Mouse (Mus musculus) G1E (cell line): Measurements from ENCODE around the gene Zdhhc3. TPM values are rescaled to one million over a fixed set of nuclear protein-coding genes. Genes with fewer than 3 reads are reported as not detected.

ENCODE experiments used
- ATAC-seq: 2 replicates; pipeline ENCODE4 v1.8.0; 2016; ENCODE audit warnings: mild to moderate bottlenecking; ENCODE audit not compliant: insufficient number of reproducible peaks, poor library complexity, low FRiP score, severe bottlenecking; ENCODE audit errors: extremely low read depth
- DNase-seq: peaks from one replicate; pipeline ENCODE4 v3.0.0; 2012; ENCODE audit warnings: low spot score
- H3K27me3 ChIP-seq: 2 replicates; pipeline ENCODE4 v1.6.1; 2012; ENCODE audit warnings: mild to moderate bottlenecking, low read length, inconsistent platforms; ENCODE audit not compliant: insufficient read depth
- H3K36me3 ChIP-seq: replicated peaks from 2 replicates; pipeline ENCODE3; 2012; ENCODE audit warnings: mild to moderate bottlenecking, inconsistent platforms
- H3K4me1 ChIP-seq: 2 replicates; pipeline ENCODE4 v1.6.1; 2012; ENCODE audit warnings: low read depth, low read length, inconsistent platforms, mixed read lengths; ENCODE audit not compliant: insufficient read depth
- H3K4me3 ChIP-seq: 2 replicates; pipeline ENCODE4 v1.5.1; 2012; ENCODE audit warnings: low read depth, mild to moderate bottlenecking, inconsistent platforms, low read length, moderate library complexity, mixed read lengths
- H3K9me3 ChIP-seq: replicated peaks from 2 replicates; pipeline ENCODE4 v1.6.1; 2012; ENCODE audit warnings: inconsistent platforms
- CTCF ChIP-seq: IDR thresholded peaks from 2 replicates; pipeline ENCODE4 v1.5.1; 2012; ENCODE audit warnings: low read depth, low read length, inconsistent platforms, mixed read lengths
- GATA1 ChIP-seq: IDR thresholded peaks from 2 replicates; pipeline ENCODE4 v1.6.1; 2012; ENCODE audit warnings: borderline replicate concordance, low read length, inconsistent platforms, mixed read lengths
- GATA2 ChIP-seq: IDR thresholded peaks from 2 replicates; pipeline ENCODE4 v1.6.1; 2012; ENCODE audit warnings: low read depth, low read length, inconsistent platforms, borderline replicate concordance
- POLR2AphosphoS5 ChIP-seq: IDR thresholded peaks from 2 replicates; pipeline ENCODE4 v1.6.1; 2012; ENCODE audit warnings: low read depth, low read length, inconsistent platforms; ENCODE audit not compliant: insufficient replicate concordance
- TAL1 ChIP-seq: conservative IDR thresholded peaks from 2 replicates; pipeline ENCODE4 v1.6.1; 2012; ENCODE audit warnings: low read depth, low read length, inconsistent platforms, mixed read lengths
- polyA plus RNA-seq: library from polyadenylated mRNA; stranded (reverse); fragments of >175 nt; gene quantifications from 2 replicates; pipeline ENCODE4 v1.2.3, GENCODE M21; 2012
- total RNA-seq, 2 experiments: library from RNA; stranded (forward) in 1 of 2; stranded (reverse) in 1 of 2; fragments of 200-1000 nt in 1 of 2; fragments of >200 nt in 1 of 2; fragmentation: Nextera tagmentation in 1 of 2; gene quantifications; 2 replicates each; pipeline ENCODE4 v1.2.3; 2014 to 2017

The Zdhhc3 gene
- total and polyA plus RNA-seq, 3 experiments = 34.3 to 91.1 (median 55.5) TPM

DNA sequence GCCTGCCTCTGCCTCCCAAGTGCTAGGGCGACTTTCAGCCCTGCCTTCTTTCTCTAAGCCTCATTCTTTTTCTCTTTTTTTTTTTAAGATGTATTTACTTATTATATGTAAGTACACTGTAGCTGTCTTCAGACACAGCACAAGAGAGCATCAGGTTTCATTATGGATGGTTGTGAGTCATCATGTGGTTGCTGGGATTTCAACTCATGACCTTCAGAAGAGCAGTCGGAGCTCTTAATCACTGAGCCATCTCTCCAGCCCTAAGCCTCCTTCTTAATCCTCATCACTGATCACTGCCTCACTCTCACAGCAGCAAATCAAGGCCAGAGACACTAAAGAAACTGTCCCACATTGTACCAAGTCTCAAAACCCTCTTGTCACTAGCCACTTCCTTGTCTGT is 88.8 kb downstream of the Zdhhc3 start:
- DNase-seq (no peak), ATAC-seq (no peak)
- no peaks in the 10 kb centered on the region for H3K9me3 ChIP-seq
- TF ChIP-seq CTCF = no peak
- no peak for TF ChIP-seq GATA2
- TF ChIP-seq GATA1 = no peak
- no peak for TF ChIP-seq TAL1
- no peak for TF ChIP-seq POLR2AphosphoS5
- no peak overlapping the region for H3K4me3 ChIP-seq
- H3K27me3 ChIP-seq = peaks cover 2% of the 10 kb centered on the region; the same call in 1 of the 2 replicates
- H3K36me3 ChIP-seq = peaks cover 9% of the 10 kb centered on the region
- peaks cover 16% of the 10 kb centered on the region for H3K4me1 ChIP-seq

DNA sequence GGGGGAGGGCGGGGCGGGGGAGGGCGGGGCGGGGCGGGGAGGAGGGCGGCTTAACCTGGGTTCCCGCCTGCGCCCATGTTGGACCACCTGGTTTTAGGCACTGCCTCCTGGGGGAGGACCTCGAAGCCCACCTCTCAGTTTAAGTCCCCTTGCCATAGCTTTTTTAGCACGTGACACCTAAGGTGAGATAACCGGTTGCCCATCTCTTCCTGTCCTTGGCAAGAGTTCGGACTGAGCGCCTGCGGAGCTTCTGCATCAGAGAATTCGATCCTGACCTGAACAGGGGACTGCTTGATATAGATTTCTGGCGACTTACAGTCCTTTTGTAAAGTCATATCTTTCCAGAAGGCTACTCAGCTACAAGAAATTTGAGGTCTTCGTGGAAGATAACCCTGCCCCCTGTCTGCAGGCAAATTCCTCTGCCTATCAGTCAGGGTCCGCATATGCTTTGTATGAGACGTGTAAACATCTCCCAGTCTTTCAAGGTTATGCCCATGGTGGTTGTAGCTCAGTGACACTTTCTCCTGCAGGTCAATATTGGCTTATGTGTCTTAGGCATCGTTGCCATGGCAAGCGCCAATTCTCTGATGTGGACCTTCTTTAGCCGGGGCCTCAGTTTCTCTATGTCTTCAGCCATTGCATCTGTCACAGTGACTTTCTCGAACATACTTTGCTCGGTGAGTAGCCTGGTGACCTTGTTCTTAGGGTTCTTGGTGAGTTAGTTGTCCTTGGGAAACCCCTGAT is 91.2 kb downstream of the Zdhhc3 start:
- TF ChIP-seq CTCF (no peak), TAL1 (no peak), POLR2AphosphoS5 (no peak), GATA2 (no peak), GATA1 (no peak)
- Histone ChIP-seq H3K9me3 (no peaks in the 10 kb centered on the region), H3K36me3 (peaks cover 26% of the 10 kb centered on the region), H3K4me3 (peak overlapping the region; percentile 79; the same call in 1 of the 2 replicates), H3K4me1 (peaks cover 23% of the 10 kb centered on the region), H3K27me3 (peaks cover 2% of the 10 kb centered on the region; the same call in 1 of the 2 replicates)
- DNase-seq (no peak), ATAC-seq (no peak)

DNA sequence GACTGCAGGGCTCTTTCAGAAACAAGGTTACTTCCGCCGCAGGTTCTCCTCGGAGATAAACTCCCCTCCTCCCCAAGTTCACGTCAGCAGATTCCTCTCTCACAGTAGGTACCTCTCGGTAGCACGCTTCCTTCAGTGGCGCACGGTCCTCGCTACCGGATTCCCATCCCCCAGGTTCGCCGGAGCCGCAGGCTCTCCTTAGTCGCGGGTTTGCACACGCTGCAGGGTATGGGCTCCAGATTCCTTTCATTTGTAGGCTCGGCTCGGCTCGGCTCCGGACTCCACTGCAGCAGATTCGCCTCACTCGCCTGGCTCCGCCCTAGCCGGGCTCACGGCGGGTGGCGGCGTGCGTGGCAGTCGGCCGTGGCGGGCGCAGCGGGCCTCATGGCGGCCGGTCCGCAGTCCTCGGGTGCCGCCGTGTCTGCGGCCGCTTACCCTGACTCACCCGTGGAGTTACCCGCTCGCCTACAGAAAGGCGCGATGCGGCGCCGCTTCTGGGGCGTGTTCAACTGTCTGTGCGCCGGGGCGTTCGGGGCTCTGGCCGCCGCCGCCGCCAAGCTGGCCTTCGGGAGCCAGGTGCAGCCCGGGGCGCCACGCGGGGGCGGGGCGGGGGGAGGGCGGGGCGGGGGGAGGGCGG is 91.9 kb downstream of the Zdhhc3 start, which contains the start of gene Tmem42:
Gene Tmem42 (plus strand): TSS at position 332 of the 637 bp plus-strand sequence.
- TF ChIP-seq GATA2 = no peak
- no peak for TF ChIP-seq TAL1
- TF ChIP-seq GATA1 = no peak

More for the DNA sequence above, 91.9 kb downstream of the Zdhhc3 start, which contains the start of gene Tmem42:
- no peaks in the 10 kb centered on the region for H3K9me3 ChIP-seq
- H3K4me1 ChIP-seq = peaks cover 26% of the 10 kb centered on the region
- peaks cover 33% of the 10 kb centered on the region for H3K36me3 ChIP-seq
- ATAC-seq = peak; percentile 75
- peak within 1 kb of the TSS; percentile 79 for H3K4me3 ChIP-seq
- peak; percentile 83 for DNase-seq
- H3K27me3 ChIP-seq = no peaks in the 10 kb centered on the region

Other genes starting within 250 kb of the Zdhhc3 start
- gene Zfp445, start 247.2 kb downstream of the Zdhhc3 start, total RNA-seq (2014; fragmentation: Nextera tagmentation) = 107 and 125 TPM in 2 replicates
- 89.4 and 113 TPM in 2 replicates for gene Zfp445, start 247.2 kb downstream of the Zdhhc3 start, total RNA-seq (2017)
- 4.6 and 6.6 TPM in 2 replicates for gene Zfp445, start 247.2 kb downstream of the Zdhhc3 start, polyA plus RNA-seq
- not detected in 2 replicates for gene Zkscan7, start 227.5 kb downstream of the Zdhhc3 start, total RNA-seq (2014; fragmentation: Nextera tagmentation)
- 0.12 and 0.22 TPM in 2 replicates for gene Zkscan7, start 227.5 kb downstream of the Zdhhc3 start, total RNA-seq (2017)
- gene Zkscan7, start 227.5 kb downstream of the Zdhhc3 start, polyA plus RNA-seq = not detected in 2 replicates
- 21.5 and 22.5 TPM in 2 replicates for gene Zfp105, start 190.1 kb downstream of the Zdhhc3 start, total RNA-seq (2014; fragmentation: Nextera tagmentation)
- 8.4 and 10.1 TPM in 2 replicates for gene Zfp105, start 190.1 kb downstream of the Zdhhc3 start, total RNA-seq (2017)
- gene Zfp105, start 190.1 kb downstream of the Zdhhc3 start, polyA plus RNA-seq = 2.1 and 2.5 TPM in 2 replicates
- gene 1110059G10Rik, start 162.2 kb downstream of the Zdhhc3 start, total RNA-seq (2014; fragmentation: Nextera tagmentation) = 8.7 and 22.0 TPM in 2 replicates
- 38.1 and 45.7 TPM in 2 replicates for gene 1110059G10Rik, start 162.2 kb downstream of the Zdhhc3 start, total RNA-seq (2017)
- 1.6 and 3.0 TPM in 2 replicates for gene 1110059G10Rik, start 162.2 kb downstream of the Zdhhc3 start, polyA plus RNA-seq
- 255 and 272 TPM in 2 replicates for gene Kif15, start 162.2 kb downstream of the Zdhhc3 start, total RNA-seq (2014; fragmentation: Nextera tagmentation)
- gene Kif15, start 162.2 kb downstream of the Zdhhc3 start, total RNA-seq (2017) = 197 and 222 TPM in 2 replicates
- gene Kif15, start 162.2 kb downstream of the Zdhhc3 start, polyA plus RNA-seq = 16.9 and 23.5 TPM in 2 replicates
- gene Tmem42, start 91.9 kb downstream of the Zdhhc3 start, total RNA-seq (2014; fragmentation: Nextera tagmentation) = 2.8 and 5.1 TPM in 2 replicates
- gene Tmem42, start 91.9 kb downstream of the Zdhhc3 start, total RNA-seq (2017) = 8.0 and 8.2 TPM in 2 replicates
- gene Tmem42, start 91.9 kb downstream of the Zdhhc3 start, polyA plus RNA-seq = 2.1 and 4.7 TPM in 2 replicates
- not detected in 2 replicates for gene Tgm4, start 78.5 kb downstream of the Zdhhc3 start, total RNA-seq (2014; fragmentation: Nextera tagmentation)
- gene Tgm4, start 78.5 kb downstream of the Zdhhc3 start, total RNA-seq (2017) = 0.17 and 0.33 TPM in 2 replicates
- not detected in 2 replicates for gene Tgm4, start 78.5 kb downstream of the Zdhhc3 start, polyA plus RNA-seq
- 40.3 and 45.4 TPM in 2 replicates for gene Exosc7, start within 50 bp of the Zdhhc3 start, total RNA-seq (2014; fragmentation: Nextera tagmentation)
- gene Exosc7, start within 50 bp of the Zdhhc3 start, total RNA-seq (2017) = 84.5 and 95.8 TPM in 2 replicates
- gene Exosc7, start within 50 bp of the Zdhhc3 start, polyA plus RNA-seq = 8.7 and 17.8 TPM in 2 replicates
- gene Clec3b, start 37.7 kb upstream of the Zdhhc3 start, total RNA-seq (2014; fragmentation: Nextera tagmentation) = not detected in 2 replicates
- gene Clec3b, start 37.7 kb upstream of the Zdhhc3 start, total RNA-seq (2017) = not detected in 2 replicates
- gene Clec3b, start 37.7 kb upstream of the Zdhhc3 start, polyA plus RNA-seq = 0.13 TPM in 1 of 2 replicates, not detected in the other
- gene Cdcp1, start 102.8 kb upstream of the Zdhhc3 start, total RNA-seq (2014; fragmentation: Nextera tagmentation) = not detected in 2 replicates
- gene Cdcp1, start 102.8 kb upstream of the Zdhhc3 start, total RNA-seq (2017) = 0.06 and 0.11 TPM in 2 replicates
- not detected in 2 replicates for gene Cdcp1, start 102.8 kb upstream of the Zdhhc3 start, polyA plus RNA-seq
- gene Tmem158, start 147.6 kb upstream of the Zdhhc3 start, total RNA-seq (2014; fragmentation: Nextera tagmentation) = not detected in 2 replicates
- gene Tmem158, start 147.6 kb upstream of the Zdhhc3 start, total RNA-seq (2017) = not detected in 2 replicates
- gene Tmem158, start 147.6 kb upstream of the Zdhhc3 start, polyA plus RNA-seq = not detected in 2 replicates